Mouse (Mus musculus): Measurements from ENCODE around the gene Pex5. TPM values are rescaled to one million over a fixed set of nuclear protein-coding genes. Genes with fewer than 3 reads are reported as not detected.

Pex5 gene
- polyA plus RNA-seq, 1 experiment from 2014 or later, result 43.7 TPM

GRCm38 (mm10) chr6:124446459-124446858 is 31.6 kb upstream of the Pex5 start:
- no peak for ATAC-seq (ENCODE audit: insufficient number of reproducible peaks, low FRiP score, low TSS enrichment, low read depth)

GRCm38 (mm10) chr6:124446024-124446423 is 31.2 kb upstream of the Pex5 start:
- H3K4me2 ChIP-seq, result no peak overlapping the region
- ATAC-seq (ENCODE audit: insufficient number of reproducible peaks, low FRiP score, low TSS enrichment, low read depth), result no peak
- H3K4me1 ChIP-seq, result no peaks in the 10 kb centered on the region
- no peak overlapping the region for H3K9ac ChIP-seq
- H3K36me3 ChIP-seq, result no peaks in the 10 kb centered on the region
- no peak overlapping the region for H3K27ac ChIP-seq
- H3K4me3 ChIP-seq, result no peak overlapping the region
- H3K9me3 ChIP-seq, result no peaks in the 10 kb centered on the region
- 89% methylated on average over 2 of the region's 2 CpGs for WGBS
- H3K27me3 ChIP-seq, result no peaks in the 10 kb centered on the region

More at GRCm38 (mm10) chr6:124446459-124446858, 31.6 kb upstream of the Pex5 start:
- Histone ChIP-seq H3K9me3 (no peaks in the 10 kb centered on the region), H3K27ac (no peak overlapping the region), H3K9ac (no peak overlapping the region), H3K4me2 (no peak overlapping the region), H3K27me3 (no peaks in the 10 kb centered on the region), H3K4me3 (no peak overlapping the region), H3K4me1 (no peaks in the 10 kb centered on the region), H3K36me3 (no peaks in the 10 kb centered on the region)
- WGBS, result 92% methylated on average over 9 of the region's 9 CpGs

DNA sequence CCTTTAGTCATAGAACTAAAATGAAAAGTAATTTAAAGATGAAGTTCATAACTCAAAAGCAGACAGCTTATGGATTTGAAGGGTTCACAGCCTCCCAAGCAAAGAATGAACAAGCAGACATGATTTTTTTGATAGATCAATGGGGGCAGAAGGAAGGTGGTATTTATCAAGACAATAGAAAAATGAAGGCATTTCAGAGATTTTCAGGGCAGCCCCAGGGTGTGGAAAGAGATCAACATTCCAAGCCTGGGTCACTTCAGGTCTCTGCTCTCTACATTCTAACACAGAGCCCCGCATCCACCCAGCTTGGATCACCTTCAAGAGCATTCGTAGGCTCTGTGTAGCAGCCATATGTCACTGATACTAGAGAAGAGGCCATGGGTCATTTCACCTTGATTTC is 28.5 kb upstream of the Pex5 start:
- no peaks in the 10 kb centered on the region for H3K36me3 ChIP-seq
- H3K9me3 ChIP-seq, result no peaks in the 10 kb centered on the region
- no peak overlapping the region for H3K27ac ChIP-seq
- no peaks in the 10 kb centered on the region for H3K4me1 ChIP-seq
- H3K27me3 ChIP-seq, result no peaks in the 10 kb centered on the region
- no peak overlapping the region for H3K4me3 ChIP-seq
- no peak overlapping the region for H3K9ac ChIP-seq
- ATAC-seq (ENCODE audit: insufficient number of reproducible peaks, low FRiP score, low TSS enrichment, low read depth), result no peak
- H3K4me2 ChIP-seq, result no peak overlapping the region
- WGBS, result 86% methylated on average over 2 of the region's 2 CpGs

DNA sequence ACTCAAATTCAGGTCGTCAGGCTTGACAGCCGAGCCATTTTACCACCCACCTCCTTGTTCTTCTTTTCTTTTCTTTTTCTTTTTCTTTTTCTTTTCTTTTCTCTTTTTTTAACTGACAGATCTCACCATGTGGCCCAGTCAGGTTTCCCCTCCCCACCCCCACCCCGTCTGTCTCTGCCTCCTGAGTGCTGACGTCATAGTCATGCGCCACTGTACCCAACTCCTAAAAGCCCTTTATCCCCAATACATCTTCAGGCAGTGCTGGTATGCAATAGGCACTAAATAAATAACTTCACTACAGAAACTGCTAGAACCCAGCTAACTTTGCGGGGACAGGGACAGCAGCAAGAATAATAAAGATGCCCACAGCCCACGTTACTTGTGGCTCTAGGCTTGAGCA is 21.4 kb upstream of the Pex5 start:
- Histone ChIP-seq H3K36me3 (no peaks in the 10 kb centered on the region), H3K9me3 (no peaks in the 10 kb centered on the region), H3K9ac (no peak overlapping the region), H3K27ac (no peak overlapping the region), H3K27me3 (no peaks in the 10 kb centered on the region), H3K4me3 (no peak overlapping the region), H3K4me2 (no peak overlapping the region), H3K4me1 (no peaks in the 10 kb centered on the region)
- no peak for ATAC-seq (ENCODE audit: insufficient number of reproducible peaks, low FRiP score, low TSS enrichment, low read depth)
- 78% methylated on average over 7 of the region's 7 CpGs for WGBS

DNA sequence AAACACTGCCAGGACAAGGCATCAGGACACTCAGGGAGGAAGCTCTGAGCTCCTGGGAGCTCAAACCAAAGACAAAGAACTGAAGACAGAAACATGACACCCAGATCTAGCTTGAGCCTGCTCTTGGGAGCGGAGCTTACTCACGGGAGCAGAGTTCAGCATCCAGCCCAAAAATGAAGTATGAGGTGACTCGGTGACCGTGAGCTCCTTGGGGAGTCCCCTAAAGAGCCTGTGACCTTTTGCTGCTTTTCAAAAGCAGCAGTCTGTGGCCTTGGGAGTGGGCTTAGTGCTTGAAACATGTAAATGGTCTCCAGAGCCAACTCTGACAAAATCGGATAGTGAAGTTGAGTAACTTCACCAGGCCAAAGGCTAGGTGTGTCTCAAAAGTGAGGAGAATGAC is 20.3 kb upstream of the Pex5 start:
- H3K9ac ChIP-seq, result no peak overlapping the region
- H3K4me1 ChIP-seq, result no peaks in the 10 kb centered on the region
- no peaks in the 10 kb centered on the region for H3K9me3 ChIP-seq
- H3K27ac ChIP-seq, result no peak overlapping the region
- no peak for ATAC-seq (ENCODE audit: insufficient number of reproducible peaks, low FRiP score, low TSS enrichment, low read depth)
- WGBS, result 78% methylated on average over 5 of the region's 5 CpGs
- H3K27me3 ChIP-seq, result no peaks in the 10 kb centered on the region
- no peaks in the 10 kb centered on the region for H3K36me3 ChIP-seq
- no peak overlapping the region for H3K4me3 ChIP-seq
- H3K4me2 ChIP-seq, result no peak overlapping the region

DNA sequence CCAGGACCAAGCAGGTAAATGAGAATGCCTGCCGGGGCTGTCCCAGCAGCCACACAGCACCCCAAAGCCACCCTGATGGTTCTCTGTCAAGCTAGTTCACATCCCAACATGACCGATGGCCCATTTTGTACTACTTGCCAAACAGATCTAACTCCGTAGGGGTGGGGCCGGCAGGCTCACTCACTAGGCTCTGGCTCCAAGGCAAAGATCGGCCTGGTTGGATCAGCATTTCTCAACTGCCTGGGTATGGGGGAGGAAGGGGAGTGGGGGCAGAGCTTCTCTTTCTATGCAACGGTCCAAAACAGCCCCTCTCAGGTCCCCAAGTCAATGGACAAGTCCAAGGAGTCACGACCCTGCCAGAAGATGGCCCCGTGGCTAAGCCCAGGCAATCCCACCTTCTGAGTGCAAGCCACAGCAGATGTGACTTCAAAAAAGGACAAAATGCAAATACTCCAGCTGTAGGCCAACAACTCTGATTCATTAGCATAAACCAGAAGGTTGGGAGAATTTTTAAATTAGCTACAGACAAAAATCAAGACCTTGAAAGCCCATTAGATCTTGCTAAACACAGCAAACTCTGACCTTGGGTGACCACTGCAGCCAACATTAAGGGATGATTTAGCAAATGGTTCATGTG is 18.9 kb upstream of the Pex5 start:
- no peak overlapping the region for H3K4me2 ChIP-seq
- H3K27ac ChIP-seq, result no peak overlapping the region
- no peaks in the 10 kb centered on the region for H3K4me1 ChIP-seq
- WGBS, result 86% methylated on average over 8 of the region's 8 CpGs
- H3K36me3 ChIP-seq, result no peaks in the 10 kb centered on the region
- H3K9me3 ChIP-seq, result no peaks in the 10 kb centered on the region
- no peak for ATAC-seq (ENCODE audit: insufficient number of reproducible peaks, low FRiP score, low TSS enrichment, low read depth)
- H3K9ac ChIP-seq, result no peak overlapping the region
- no peaks in the 10 kb centered on the region for H3K27me3 ChIP-seq
- H3K4me3 ChIP-seq, result no peak overlapping the region

GRCm38 (mm10) chr6:124430784-124431495 is 16.1 kb upstream of the Pex5 start:
- H3K4me3 ChIP-seq, result no peak overlapping the region
- H3K4me1 ChIP-seq, result no peaks in the 10 kb centered on the region
- ATAC-seq (ENCODE audit: insufficient number of reproducible peaks, low FRiP score, low TSS enrichment, low read depth), result 0 out of 2 replicates have a peak, but pooled peaks have one; percentile 19
- no peak overlapping the region for H3K9ac ChIP-seq
- no peak overlapping the region for H3K4me2 ChIP-seq
- no peaks in the 10 kb centered on the region for H3K36me3 ChIP-seq
- H3K27me3 ChIP-seq, result no peaks in the 10 kb centered on the region
- no peak overlapping the region for H3K27ac ChIP-seq
- WGBS, result 52% methylated on average over 8 of the region's 8 CpGs
- no peaks in the 10 kb centered on the region for H3K9me3 ChIP-seq

DNA sequence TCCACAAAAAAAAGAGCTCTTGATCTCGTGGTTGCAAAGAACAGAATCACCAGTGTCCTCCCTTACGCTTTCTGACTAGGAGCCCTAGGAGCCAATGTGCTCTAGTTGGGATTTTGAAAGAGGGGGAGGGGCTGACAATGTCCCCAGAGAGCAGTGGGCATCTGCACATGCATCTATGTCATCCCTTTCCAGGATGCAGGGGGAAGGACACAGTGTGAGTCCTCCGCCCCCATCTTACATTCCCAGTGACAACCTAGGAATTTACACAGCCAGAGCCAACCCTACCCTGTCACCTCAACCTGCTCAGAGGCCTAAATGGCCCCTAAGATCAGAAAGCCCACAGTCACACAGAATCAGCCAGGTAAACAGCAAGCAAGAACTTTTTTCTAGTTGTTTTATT is 15.5 kb upstream of the Pex5 start:
- Histone ChIP-seq H3K4me3 (no peak overlapping the region), H3K4me1 (no peaks in the 10 kb centered on the region), H3K9ac (no peak overlapping the region), H3K4me2 (no peak overlapping the region), H3K9me3 (no peaks in the 10 kb centered on the region), H3K27me3 (no peaks in the 10 kb centered on the region), H3K36me3 (no peaks in the 10 kb centered on the region), H3K27ac (no peak overlapping the region)
- no peak for ATAC-seq (ENCODE audit: insufficient number of reproducible peaks, low FRiP score, low TSS enrichment, low read depth)
- 73% methylated on average over 3 of the region's 3 CpGs for WGBS

- H3K4me3 ChIP-seq, result no peak overlapping the region
- WGBS, result 51% methylated on average over 5 of the region's 6 CpGs
- no peak overlapping the region for H3K27ac ChIP-seq
- no peak for ATAC-seq (ENCODE audit: insufficient number of reproducible peaks, low FRiP score, low TSS enrichment, low read depth)
- H3K9ac ChIP-seq, result no peak overlapping the region
- H3K4me2 ChIP-seq, result no peak overlapping the region
- no peaks in the 10 kb centered on the region for H3K36me3 ChIP-seq
- H3K27me3 ChIP-seq, result no peaks in the 10 kb centered on the region
- no peaks in the 10 kb centered on the region for H3K9me3 ChIP-seq
- no peaks in the 10 kb centered on the region for H3K4me1 ChIP-seq
Measured at GRCm38 (mm10) chr6:124427791-124428576, 13.1 kb upstream of the Pex5 start.

DNA sequence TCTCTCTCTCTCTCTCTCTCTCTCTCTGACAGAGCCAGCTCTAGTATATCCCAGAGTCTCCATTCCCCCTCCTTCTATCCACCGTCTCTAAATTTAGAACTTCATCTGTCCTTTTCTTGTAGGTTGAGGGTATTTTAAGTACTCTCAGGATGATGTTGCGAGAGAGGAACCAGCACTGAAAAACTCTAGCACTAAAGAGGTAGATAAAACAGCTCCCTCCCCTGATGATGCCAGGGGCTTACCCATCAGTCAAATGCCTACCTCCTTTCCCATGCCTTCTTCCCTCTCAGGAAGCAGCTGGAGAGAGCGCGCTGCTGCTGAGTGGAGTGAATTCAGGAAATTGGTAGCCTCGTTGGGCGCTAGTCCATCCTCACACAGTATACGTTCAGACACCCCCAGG is 12.4 kb upstream of the Pex5 start:
- ATAC-seq (ENCODE audit: insufficient number of reproducible peaks, low FRiP score, low TSS enrichment, low read depth), result no peak
- Histone ChIP-seq H3K9ac (no peak overlapping the region), H3K4me3 (no peak overlapping the region), H3K4me2 (no peak overlapping the region), H3K27ac (no peak overlapping the region), H3K9me3 (no peaks in the 10 kb centered on the region), H3K4me1 (no peaks in the 10 kb centered on the region), H3K36me3 (no peaks in the 10 kb centered on the region), H3K27me3 (no peaks in the 10 kb centered on the region)
- WGBS, result 82% methylated on average over 7 of the region's 7 CpGs

- no peaks in the 10 kb centered on the region for H3K9me3 ChIP-seq
- no peak overlapping the region for H3K27ac ChIP-seq
- H3K36me3 ChIP-seq, result no peaks in the 10 kb centered on the region
- no peak overlapping the region for H3K4me3 ChIP-seq
- no peaks in the 10 kb centered on the region for H3K4me1 ChIP-seq
- H3K27me3 ChIP-seq, result no peaks in the 10 kb centered on the region
- H3K9ac ChIP-seq, result no peak overlapping the region
- ATAC-seq (ENCODE audit: insufficient number of reproducible peaks, low FRiP score, low TSS enrichment, low read depth), result no peak
- 51% methylated on average over 3 of the region's 3 CpGs for WGBS
- no peak overlapping the region for H3K4me2 ChIP-seq
Measured at GRCm38 (mm10) chr6:124426604-124427003, 11.7 kb upstream of the Pex5 start.

DNA sequence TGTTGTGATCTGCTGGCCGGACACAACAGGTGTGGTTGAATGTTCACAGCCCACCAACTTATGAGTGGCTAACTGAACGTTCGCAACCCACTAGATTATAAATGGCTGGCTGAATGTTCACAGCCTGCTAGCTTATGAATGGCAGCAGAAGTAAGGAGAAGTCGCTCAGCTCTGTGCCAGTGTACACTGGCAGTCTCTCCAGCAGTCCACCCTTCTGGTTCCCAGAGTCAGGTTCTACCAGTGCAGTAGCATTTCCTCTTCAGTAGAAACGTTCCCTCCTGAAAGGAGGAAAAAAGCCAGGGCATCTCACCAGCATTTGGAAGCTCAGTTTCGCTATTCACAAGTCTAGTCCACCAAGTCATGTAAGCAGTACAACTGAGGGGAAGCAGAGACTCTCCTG is 10.7 kb upstream of the Pex5 start:
- Histone ChIP-seq H3K9ac (no peak overlapping the region), H3K27me3 (no peaks in the 10 kb centered on the region), H3K4me2 (no peak overlapping the region), H3K36me3 (no peaks in the 10 kb centered on the region), H3K27ac (no peak overlapping the region), H3K9me3 (no peaks in the 10 kb centered on the region), H3K4me1 (no peaks in the 10 kb centered on the region), H3K4me3 (no peak overlapping the region)
- 68% methylated on average over 6 of the region's 6 CpGs for WGBS
- no peak for ATAC-seq (ENCODE audit: insufficient number of reproducible peaks, low FRiP score, low TSS enrichment, low read depth)

Data from limb, embryonic 15.5 days (tissue).